Mouse (Mus musculus): Measurements from ENCODE around the gene Map2k6. TPM values are rescaled to one million over a fixed set of nuclear protein-coding genes. Genes with fewer than 3 reads are reported as not detected.

Gene Map2k6
- total and polyA plus RNA-seq, 3 experiments, result 0.33 TPM; not detected in 2

DNA sequence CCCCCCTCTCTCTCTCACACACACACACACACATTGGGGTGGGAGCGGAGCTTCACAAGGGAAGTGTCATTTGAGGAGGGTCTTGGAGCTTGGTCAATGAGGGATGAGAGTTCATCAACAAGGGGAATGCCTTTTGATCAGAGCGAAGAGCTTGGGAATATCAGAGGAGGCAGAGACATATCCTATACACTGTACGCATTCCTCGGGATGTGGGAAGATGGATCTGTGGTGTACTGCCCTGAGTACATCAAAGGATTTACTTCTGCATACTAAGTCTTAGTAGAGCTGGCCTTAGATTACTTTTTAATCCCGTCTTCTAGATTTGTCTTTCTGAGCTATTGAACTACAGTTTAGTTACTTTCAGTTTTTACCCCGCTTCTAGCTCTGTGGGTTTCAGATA lies 30.1 kb downstream of the Map2k6 start:
- peaks cover 63% of the 10 kb centered on the region for H3K9me3 ChIP-seq (replicated peaks)
- no peak for DNase-seq (ENCODE audit: low spot score)
- H3K4me1 ChIP-seq (ENCODE audit: insufficient read depth, low read depth, low read length), result no peaks in the 10 kb centered on the region
- no peak for TF ChIP-seq TAL1 (conservative IDR thresholded peaks at IDR 0.05; ENCODE audit: low read depth, low read length)
- no peak overlapping the region for H3K4me3 ChIP-seq (ENCODE audit: low read depth, low read length)
- H3K27me3 ChIP-seq (ENCODE audit: insufficient read depth, low read length), result no peaks in the 10 kb centered on the region
- no peaks in the 10 kb centered on the region for H3K36me3 ChIP-seq (replicated peaks)
- no peak for ATAC-seq (ENCODE audit: extremely low read depth, insufficient number of reproducible peaks, low FRiP score, poor library complexity, severe bottlenecking)

DNA sequence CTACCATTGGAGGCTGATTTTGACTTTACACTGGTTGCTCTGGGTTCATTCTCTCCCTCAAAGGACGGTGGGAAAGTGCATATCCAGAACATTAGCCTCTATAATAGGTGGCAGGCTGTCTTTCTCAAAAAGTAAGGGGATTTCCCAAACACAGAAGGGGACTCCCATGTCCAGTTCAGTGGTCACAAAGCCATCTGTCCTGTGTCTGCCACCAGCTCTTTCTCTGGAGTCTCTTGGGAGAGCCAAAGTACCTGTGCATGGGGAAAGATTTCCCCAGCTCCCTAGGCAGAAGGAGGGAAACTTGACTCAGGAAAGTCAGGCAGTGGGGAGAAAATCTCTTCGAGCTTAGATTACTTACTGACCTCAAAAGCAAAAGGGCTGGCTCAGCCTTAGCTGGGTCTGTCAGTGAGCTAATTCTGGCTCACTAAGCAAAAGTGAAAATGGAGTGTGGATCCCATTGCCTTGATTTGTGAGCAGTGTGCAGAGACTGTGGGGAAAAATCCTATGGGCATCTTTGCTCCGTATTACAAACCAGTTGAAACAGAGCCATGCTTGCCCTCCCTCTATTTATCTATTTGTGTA lies 31.0 kb downstream of the Map2k6 start:
- ATAC-seq (ENCODE audit: extremely low read depth, insufficient number of reproducible peaks, low FRiP score, poor library complexity, severe bottlenecking) (no peak), DNase-seq (ENCODE audit: low spot score) (no peak)
- no peak overlapping the region for H3K4me3 ChIP-seq (ENCODE audit: low read depth, low read length)
- no peaks in the 10 kb centered on the region for H3K27me3 ChIP-seq (ENCODE audit: insufficient read depth, low read length)
- no peaks in the 10 kb centered on the region for H3K4me1 ChIP-seq (ENCODE audit: insufficient read depth, low read depth, low read length)
- peaks cover 72% of the 10 kb centered on the region for H3K9me3 ChIP-seq (replicated peaks)
- no peak for TF ChIP-seq CTCF (IDR thresholded peaks at IDR 0.05; ENCODE audit: low read depth, low read length)
- TF ChIP-seq TAL1 (conservative IDR thresholded peaks at IDR 0.05; ENCODE audit: low read depth, low read length), result no peak
- no peak for TF ChIP-seq GATA2 (IDR thresholded peaks at IDR 0.05; ENCODE audit: borderline replicate concordance, low read depth, low read length)
- TF ChIP-seq POLR2AphosphoS5 (IDR thresholded peaks at IDR 0.05; ENCODE audit: insufficient replicate concordance, low read depth, low read length), result no peak
- TF ChIP-seq GATA1 (IDR thresholded peaks at IDR 0.05; ENCODE audit: borderline replicate concordance, low read length), result no peak
- no peaks in the 10 kb centered on the region for H3K36me3 ChIP-seq (replicated peaks)

DNA sequence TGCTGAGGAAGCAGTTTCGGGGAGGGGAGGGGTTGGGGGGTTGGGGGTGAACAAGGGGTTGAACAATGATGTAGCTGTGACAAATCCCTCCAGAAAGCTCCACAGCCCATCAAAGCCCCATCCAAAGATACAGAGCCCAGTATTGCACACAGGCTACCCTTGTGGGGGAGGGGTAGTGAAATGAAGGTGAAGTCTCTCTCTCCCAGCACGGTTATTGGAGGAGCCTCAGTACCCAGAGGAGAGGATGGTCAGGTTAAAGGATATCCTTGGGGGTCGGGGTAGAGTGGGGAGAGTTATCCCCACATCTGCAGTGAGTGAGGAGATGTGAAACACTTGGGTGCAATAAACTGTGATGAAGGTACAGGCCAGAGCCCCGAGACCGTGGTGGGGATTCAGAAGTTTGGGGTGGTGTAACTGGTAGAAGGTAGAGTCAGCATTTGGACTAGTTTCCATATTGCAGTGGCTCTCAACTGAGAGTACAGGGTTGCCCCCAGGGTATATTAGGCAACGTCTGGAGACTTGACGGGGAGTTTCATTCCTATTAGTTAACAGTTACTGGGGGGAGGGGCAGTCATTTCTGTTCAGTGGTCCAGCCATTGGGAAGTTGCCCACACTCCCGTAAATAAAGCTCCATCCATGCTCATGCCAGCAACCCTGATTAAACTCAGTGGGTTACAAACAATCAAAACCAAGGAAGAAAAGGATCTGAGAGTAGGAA lies 37.1 kb downstream of the Map2k6 start:
- Histone ChIP-seq H3K27me3 (ENCODE audit: insufficient read depth, low read length) (no peaks in the 10 kb centered on the region), H3K36me3 (replicated peaks) (no peaks in the 10 kb centered on the region), H3K9me3 (replicated peaks) (peaks cover 70% of the 10 kb centered on the region), H3K4me1 (ENCODE audit: insufficient read depth, low read depth, low read length) (no peaks in the 10 kb centered on the region), H3K4me3 (ENCODE audit: low read depth, low read length) (no peak overlapping the region)
- TF ChIP-seq GATA2 (IDR thresholded peaks at IDR 0.05; ENCODE audit: borderline replicate concordance, low read depth, low read length) (no peak), CTCF (IDR thresholded peaks at IDR 0.05; ENCODE audit: low read depth, low read length) (no peak), POLR2AphosphoS5 (IDR thresholded peaks at IDR 0.05; ENCODE audit: insufficient replicate concordance, low read depth, low read length) (no peak), TAL1 (conservative IDR thresholded peaks at IDR 0.05; ENCODE audit: low read depth, low read length) (no peak), GATA1 (IDR thresholded peaks at IDR 0.05; ENCODE audit: borderline replicate concordance, low read length) (no peak)
- DNase-seq (ENCODE audit: low spot score), result no peak
- ATAC-seq (ENCODE audit: extremely low read depth, insufficient number of reproducible peaks, low FRiP score, poor library complexity, severe bottlenecking), result no peak

DNA sequence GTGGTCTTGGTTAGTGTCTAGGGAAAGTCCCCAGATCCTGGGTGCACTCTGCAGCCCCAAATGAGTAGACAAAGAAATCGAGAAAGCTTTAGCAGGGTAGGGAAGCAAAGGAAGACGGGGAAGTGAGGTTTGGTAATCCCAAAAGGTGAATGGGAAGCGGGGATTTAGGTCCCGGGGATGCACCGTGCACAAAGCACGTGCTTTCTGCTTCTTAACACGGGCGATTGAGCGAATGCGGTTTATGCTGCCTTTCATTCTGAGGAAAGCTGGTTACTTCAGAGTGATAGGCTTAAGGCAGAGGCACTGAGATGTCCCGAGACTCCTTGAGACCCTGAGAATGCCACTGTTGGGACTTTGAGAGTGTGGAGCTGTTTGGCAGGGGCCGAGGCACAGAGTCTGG lies 38.1 kb downstream of the Map2k6 start:
- H3K36me3 ChIP-seq (replicated peaks), result no peaks in the 10 kb centered on the region
- H3K4me1 ChIP-seq (ENCODE audit: insufficient read depth, low read depth, low read length), result no peaks in the 10 kb centered on the region
- DNase-seq (ENCODE audit: low spot score) (no peak), ATAC-seq (ENCODE audit: extremely low read depth, insufficient number of reproducible peaks, low FRiP score, poor library complexity, severe bottlenecking) (no peak)
- no peak for TF ChIP-seq GATA1 (IDR thresholded peaks at IDR 0.05; ENCODE audit: borderline replicate concordance, low read length)
- no peak for TF ChIP-seq CTCF (IDR thresholded peaks at IDR 0.05; ENCODE audit: low read depth, low read length)
- no peak for TF ChIP-seq TAL1 (conservative IDR thresholded peaks at IDR 0.05; ENCODE audit: low read depth, low read length)
- no peak for TF ChIP-seq GATA2 (IDR thresholded peaks at IDR 0.05; ENCODE audit: borderline replicate concordance, low read depth, low read length)
- no peak for TF ChIP-seq POLR2AphosphoS5 (IDR thresholded peaks at IDR 0.05; ENCODE audit: insufficient replicate concordance, low read depth, low read length)
- H3K27me3 ChIP-seq (ENCODE audit: insufficient read depth, low read length), result no peaks in the 10 kb centered on the region
- H3K9me3 ChIP-seq (replicated peaks), result peaks cover 69% of the 10 kb centered on the region
- H3K4me3 ChIP-seq (ENCODE audit: low read depth, low read length), result no peak overlapping the region

DNA sequence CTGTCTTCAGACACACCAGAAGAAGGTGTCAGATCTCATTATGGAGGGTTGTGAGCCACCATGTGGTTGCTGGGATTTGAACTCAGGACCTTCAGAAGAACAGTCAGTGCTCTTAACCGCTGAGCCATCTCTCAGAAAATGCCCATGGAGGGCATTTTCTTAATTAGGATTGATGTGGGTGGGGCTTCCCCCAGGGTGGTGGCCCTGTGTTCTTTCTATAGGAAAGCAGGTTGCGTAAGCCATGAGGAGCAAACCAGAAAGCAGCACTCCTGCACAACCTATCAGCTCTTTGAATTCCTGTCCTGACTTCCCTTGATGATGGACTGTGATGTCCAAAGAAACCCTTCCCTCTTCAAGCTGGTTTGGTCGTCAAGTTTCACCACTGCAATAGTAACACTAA lies 39.2 kb downstream of the Map2k6 start:
- no peak for ATAC-seq (ENCODE audit: extremely low read depth, insufficient number of reproducible peaks, low FRiP score, poor library complexity, severe bottlenecking)

DNA sequence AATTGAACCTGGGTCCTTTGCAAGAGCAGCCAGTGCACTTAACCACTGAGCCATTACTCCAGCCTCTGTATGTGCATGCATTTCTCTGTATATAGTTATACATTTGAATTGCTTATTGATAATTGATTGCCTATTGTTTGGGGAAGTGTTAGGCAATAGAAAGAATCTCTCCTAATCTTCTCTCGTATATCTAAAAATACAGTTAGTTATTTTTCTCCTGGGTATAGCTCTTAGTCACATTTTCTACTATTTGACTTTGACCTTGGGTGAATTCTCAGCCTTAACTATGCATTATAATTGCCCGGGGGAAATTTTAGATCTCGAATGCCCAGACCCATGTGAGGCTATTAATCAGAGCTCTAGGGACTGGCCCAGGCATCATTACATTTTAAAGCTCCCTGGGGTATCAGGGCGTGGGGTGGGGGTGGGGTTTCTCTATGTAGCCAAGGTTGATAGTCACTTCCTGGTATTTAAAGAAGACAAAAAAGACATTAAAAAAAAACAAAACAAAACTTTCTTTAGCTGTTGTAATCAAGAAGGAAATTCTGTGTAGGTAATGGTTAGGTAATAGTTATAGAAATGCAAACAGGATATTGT lies 39.9 kb downstream of the Map2k6 start:
- Histone ChIP-seq H3K9me3 (replicated peaks) (peaks cover 61% of the 10 kb centered on the region), H3K4me3 (ENCODE audit: low read depth, low read length) (no peak overlapping the region), H3K27me3 (ENCODE audit: insufficient read depth, low read length) (no peaks in the 10 kb centered on the region), H3K36me3 (replicated peaks) (no peaks in the 10 kb centered on the region), H3K4me1 (ENCODE audit: insufficient read depth, low read depth, low read length) (no peaks in the 10 kb centered on the region)
- DNase-seq (ENCODE audit: low spot score) (no peak), ATAC-seq (ENCODE audit: extremely low read depth, insufficient number of reproducible peaks, low FRiP score, poor library complexity, severe bottlenecking) (no peak)
- TF ChIP-seq POLR2AphosphoS5 (IDR thresholded peaks at IDR 0.05; ENCODE audit: insufficient replicate concordance, low read depth, low read length) (no peak), GATA2 (IDR thresholded peaks at IDR 0.05; ENCODE audit: borderline replicate concordance, low read depth, low read length) (no peak), CTCF (IDR thresholded peaks at IDR 0.05; ENCODE audit: low read depth, low read length) (no peak), GATA1 (IDR thresholded peaks at IDR 0.05; ENCODE audit: borderline replicate concordance, low read length) (no peak), TAL1 (conservative IDR thresholded peaks at IDR 0.05; ENCODE audit: low read depth, low read length) (no peak)

More for the DNA sequence above, 39.2 kb downstream of the Map2k6 start:
- no peak for DNase-seq (ENCODE audit: low spot score)
- no peak overlapping the region for H3K4me3 ChIP-seq (ENCODE audit: low read depth, low read length)
- H3K4me1 ChIP-seq (ENCODE audit: insufficient read depth, low read depth, low read length), result no peaks in the 10 kb centered on the region
- H3K9me3 ChIP-seq (replicated peaks), result peaks cover 66% of the 10 kb centered on the region
- H3K36me3 ChIP-seq (replicated peaks), result no peaks in the 10 kb centered on the region
- TF ChIP-seq POLR2AphosphoS5 (IDR thresholded peaks at IDR 0.05; ENCODE audit: insufficient replicate concordance, low read depth, low read length), result no peak
- TF ChIP-seq GATA2 (IDR thresholded peaks at IDR 0.05; ENCODE audit: borderline replicate concordance, low read depth, low read length), result no peak
- TF ChIP-seq GATA1 (IDR thresholded peaks at IDR 0.05; ENCODE audit: borderline replicate concordance, low read length), result no peak
- no peak for TF ChIP-seq CTCF (IDR thresholded peaks at IDR 0.05; ENCODE audit: low read depth, low read length)
- TF ChIP-seq TAL1 (conservative IDR thresholded peaks at IDR 0.05; ENCODE audit: low read depth, low read length), result no peak
- H3K27me3 ChIP-seq (ENCODE audit: insufficient read depth, low read length), result no peaks in the 10 kb centered on the region
